Mouse (Mus musculus): Measurements from ENCODE around the gene Arhgap22. TPM values are rescaled to one million over a fixed set of nuclear protein-coding genes. Genes with fewer than 3 reads are reported as not detected.

Arhgap22 gene
- 1.9 and 2.8 TPM in 2 replicates for polyA plus RNA-seq (2015; fragmentation: Nextera tagmentation; extraction: Ambion mirVana)

DNA sequence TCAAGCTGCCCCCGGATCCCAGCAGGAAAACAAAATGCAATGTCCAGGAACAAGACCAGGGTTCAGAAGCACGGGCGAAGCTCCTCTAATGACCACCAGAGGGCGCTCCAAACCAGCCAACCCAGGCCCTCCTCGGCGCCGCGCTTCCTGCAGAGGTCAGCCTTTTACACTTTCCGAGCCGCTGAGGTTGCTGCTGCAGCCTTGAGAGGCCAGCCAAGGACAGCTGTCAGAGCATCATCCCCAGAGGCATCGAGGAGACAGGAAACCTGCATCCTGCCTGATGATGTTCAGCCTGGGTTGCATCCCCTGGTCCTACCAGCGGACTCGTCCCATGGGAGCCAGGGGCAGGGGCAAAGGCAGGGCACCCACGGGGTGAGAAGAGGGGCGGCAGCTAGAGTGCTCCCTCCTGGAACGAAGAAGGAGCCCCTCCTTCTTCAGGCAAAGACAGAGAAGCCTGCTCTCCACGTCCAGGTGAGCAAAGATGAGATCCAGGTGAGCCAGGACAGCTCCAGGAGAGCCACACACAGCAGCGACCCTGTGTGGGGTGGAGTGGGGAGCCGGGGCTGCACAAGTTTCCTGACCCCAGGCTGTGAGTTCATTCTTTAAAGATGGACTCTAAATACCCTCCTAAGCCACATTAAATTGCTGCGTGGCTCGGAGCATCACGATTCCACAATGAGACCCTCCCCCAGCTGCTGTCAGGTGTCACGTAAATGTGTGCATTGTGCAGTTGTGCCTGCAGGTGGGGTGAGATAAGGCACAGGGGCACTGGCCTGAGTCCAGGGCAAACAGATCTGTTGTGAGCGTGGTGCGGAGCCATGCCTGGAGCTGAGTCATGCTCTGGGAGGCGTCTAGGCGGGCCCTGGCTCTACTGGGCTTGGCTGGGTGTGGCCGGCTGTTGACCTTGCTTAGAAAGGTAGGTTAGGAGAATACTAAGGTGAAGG lies at the start of gene Arhgap22:
Gene Arhgap22, plus strand, starts transcription at position 204 of the 944 bp plus-strand sequence.
- Histone ChIP-seq H3K4me2 (peak within 1 kb of the TSS; percentile 55), H3K9me3 (no peaks in the 10 kb centered on the region), H3K9ac (peak within 1 kb of the TSS; percentile 68), H3K36me3 (no peaks in the 10 kb centered on the region), H3K27ac (no peak within 1 kb of the TSS), H3K4me3 (peak within 1 kb of the TSS; percentile 29), H3K27me3 (peaks cover 35% of the 10 kb centered on the region), H3K4me1 (replicated peaks) (peaks cover 8% of the 10 kb centered on the region)
- WGBS, result 19% methylated on average over 28 of the region's 28 CpGs
- peak; percentile 81 for ATAC-seq (ENCODE audit: low FRiP score)

DNA sequence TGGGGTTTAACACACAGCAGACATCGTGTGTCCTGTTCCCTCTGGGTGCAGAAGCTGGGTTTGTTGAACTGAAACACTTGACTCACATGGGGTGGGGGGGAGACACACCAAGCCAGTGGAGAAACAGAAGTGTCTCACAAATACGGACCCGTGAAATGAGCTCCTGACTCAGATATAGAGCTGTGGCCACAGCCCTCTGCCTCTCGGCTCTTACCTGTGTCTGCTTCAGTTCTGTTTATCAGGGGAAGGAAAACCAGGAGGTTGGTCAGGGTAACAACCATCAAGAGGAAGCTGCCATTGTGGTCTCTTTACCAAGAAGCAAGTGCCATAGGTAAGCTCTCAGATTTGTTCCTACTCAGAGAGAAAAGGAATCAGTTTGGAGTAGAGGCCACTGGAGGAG lies 45.1 kb upstream of the Arhgap22 start:
- no peak overlapping the region for H3K4me2 ChIP-seq
- ATAC-seq (ENCODE audit: low FRiP score), result no peak
- no peak overlapping the region for H3K27ac ChIP-seq
- no peak overlapping the region for H3K9ac ChIP-seq
- no peaks in the 10 kb centered on the region for H3K4me1 ChIP-seq (replicated peaks)
- 90% methylated on average over 4 of the region's 4 CpGs for WGBS
- no peaks in the 10 kb centered on the region for H3K36me3 ChIP-seq
- no peak overlapping the region for H3K4me3 ChIP-seq
- no peaks in the 10 kb centered on the region for H3K9me3 ChIP-seq
- 0 out of 2 replicates have a peak, but pooled peaks cover 2% of the 10 kb centered on the region for H3K27me3 ChIP-seq

DNA sequence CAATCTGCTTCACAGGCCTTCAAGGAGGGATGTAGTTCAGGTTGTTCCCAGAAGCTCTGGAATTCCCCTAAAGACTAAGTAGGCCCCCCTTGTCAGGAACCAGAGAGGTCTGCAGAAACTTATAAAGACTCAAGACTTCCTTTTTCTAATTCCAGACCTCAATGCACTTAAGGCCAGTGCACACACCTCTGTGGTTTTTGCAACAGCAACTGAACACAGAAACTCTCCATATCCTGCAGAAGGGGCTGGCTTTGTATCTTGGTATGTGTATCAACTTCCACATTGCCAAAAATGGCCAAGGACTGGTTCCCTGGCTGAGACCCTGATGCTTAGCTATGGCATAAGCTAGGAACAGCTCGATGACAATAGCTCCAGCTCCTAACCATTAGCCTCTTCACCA lies 41.9 kb upstream of the Arhgap22 start:
- Histone ChIP-seq H3K9me3 (no peaks in the 10 kb centered on the region), H3K4me2 (no peak overlapping the region), H3K4me3 (no peak overlapping the region), H3K4me1 (replicated peaks) (no peaks in the 10 kb centered on the region), H3K27ac (no peak overlapping the region), H3K9ac (no peak overlapping the region), H3K27me3 (0 out of 2 replicates have a peak, but pooled peaks cover 2% of the 10 kb centered on the region), H3K36me3 (no peaks in the 10 kb centered on the region)
- 70% methylated on average over 1 of the region's 1 CpGs for WGBS
- ATAC-seq (ENCODE audit: low FRiP score), result no peak

DNA sequence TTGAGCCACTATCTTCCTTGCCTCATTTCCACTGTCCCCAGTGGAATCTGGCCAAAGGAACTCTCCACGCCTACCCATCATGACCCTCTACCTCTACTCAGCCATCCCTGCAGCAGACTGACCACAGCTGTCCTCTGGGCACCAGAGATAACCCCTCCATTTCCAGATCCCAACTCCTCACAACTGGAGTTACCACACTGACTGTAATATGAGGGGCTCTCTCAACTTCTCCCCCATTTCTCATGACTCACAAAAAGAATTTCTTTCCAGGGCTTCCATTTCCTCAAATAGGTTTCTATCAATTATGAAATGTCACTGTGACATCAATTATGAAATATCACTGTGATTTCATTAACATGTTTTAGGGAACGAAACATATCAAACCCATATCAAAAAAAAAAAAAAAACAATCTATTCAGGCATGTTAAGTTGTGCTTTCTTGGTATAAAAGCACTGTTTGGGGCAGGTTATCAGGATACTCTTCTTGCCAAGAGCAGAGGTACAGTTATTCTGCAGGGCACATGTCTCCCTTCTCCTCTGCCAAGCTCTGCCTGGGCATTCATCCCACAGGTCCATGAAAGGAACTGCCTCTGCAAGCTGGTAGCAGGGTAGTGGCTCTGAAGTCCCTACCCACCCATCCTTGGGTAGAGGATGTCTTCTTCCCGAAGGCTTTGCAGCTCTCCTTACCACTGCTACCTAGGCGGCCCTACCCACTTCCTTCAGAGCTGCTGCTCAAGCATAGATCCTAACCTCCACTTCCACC lies 38.6 kb upstream of the Arhgap22 start:
- Histone ChIP-seq H3K4me1 (replicated peaks) (no peaks in the 10 kb centered on the region), H3K4me3 (no peak overlapping the region), H3K4me2 (no peak overlapping the region), H3K27me3 (0 out of 2 replicates have a peak, but pooled peaks cover 2% of the 10 kb centered on the region), H3K9me3 (no peaks in the 10 kb centered on the region), H3K9ac (no peak overlapping the region), H3K36me3 (no peaks in the 10 kb centered on the region), H3K27ac (no peak overlapping the region)
- 87% methylated on average over 4 of the region's 4 CpGs for WGBS
- no peak for ATAC-seq (ENCODE audit: low FRiP score)

DNA sequence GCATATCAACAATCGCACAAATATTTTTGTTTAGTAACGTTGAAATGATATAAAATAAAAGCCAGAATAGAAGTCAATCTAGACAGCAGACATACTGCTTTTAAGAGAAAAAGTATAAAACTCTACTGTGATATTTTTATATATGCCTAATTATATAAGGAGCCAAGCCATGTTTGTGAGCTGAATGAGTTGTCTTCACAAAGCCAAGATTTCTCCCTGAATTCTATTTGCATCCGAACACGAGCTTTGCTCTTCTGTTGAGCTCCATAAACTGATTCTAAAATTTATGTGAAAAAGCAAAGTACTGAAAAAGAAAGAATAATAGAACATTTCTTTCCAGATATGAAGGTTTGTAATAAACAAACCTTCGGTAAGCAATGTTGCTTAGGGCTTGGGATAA lies 33.7 kb upstream of the Arhgap22 start:
- Histone ChIP-seq H3K27me3 (no peaks in the 10 kb centered on the region), H3K36me3 (no peaks in the 10 kb centered on the region), H3K4me3 (no peak overlapping the region), H3K4me2 (no peak overlapping the region), H3K9me3 (no peaks in the 10 kb centered on the region), H3K27ac (no peak overlapping the region), H3K4me1 (replicated peaks) (no peaks in the 10 kb centered on the region), H3K9ac (no peak overlapping the region)
- no peak for ATAC-seq (ENCODE audit: low FRiP score)
- WGBS, result 90% methylated on average over 5 of the region's 5 CpGs

DNA sequence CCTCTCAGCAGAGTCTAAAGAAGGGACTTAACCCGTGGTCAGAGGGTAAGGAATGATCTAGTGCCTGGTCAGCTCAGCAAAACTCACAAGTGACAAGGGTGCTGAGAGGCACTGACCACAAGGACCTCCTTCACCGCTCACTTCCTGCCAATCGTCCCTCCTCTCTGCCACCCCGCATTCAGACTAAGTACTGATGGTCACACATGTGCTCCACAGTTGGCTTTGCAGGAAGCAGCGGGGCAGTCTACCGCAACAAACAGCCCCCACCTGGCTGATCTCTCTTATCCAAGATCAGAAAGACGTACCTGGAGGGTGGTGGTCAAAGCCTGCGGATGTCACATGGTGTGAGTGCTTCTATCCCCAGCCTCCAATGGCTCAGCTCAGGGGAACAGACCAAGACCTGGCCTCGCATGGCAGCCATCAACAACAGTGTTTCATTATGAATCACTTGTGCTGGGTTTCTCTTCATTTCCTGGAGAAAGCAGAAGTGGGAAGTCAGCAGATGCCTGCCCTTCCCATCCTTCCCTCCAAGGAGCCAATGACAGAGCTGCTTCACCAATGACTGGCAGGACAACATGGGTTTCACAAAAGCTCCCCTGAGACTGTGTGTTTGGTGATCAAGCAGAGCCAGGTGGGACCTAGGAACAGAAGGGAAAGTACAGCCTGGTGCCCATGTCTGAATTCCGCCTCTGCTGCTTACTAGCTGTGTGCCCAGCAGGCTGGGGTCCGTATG lies 28.6 kb upstream of the Arhgap22 start, which contains the start of gene Wdfy4:
Gene Wdfy4, minus strand, starts transcription at position 441 of the 733 bp plus-strand sequence.
- no peak within 1 kb of the TSS for H3K9ac ChIP-seq
- H3K36me3 ChIP-seq, result no peaks in the 10 kb centered on the region
- 92% methylated on average over 11 of the region's 11 CpGs for WGBS
- H3K9me3 ChIP-seq, result no peaks in the 10 kb centered on the region
- no peaks in the 10 kb centered on the region for H3K27me3 ChIP-seq
- ATAC-seq (ENCODE audit: low FRiP score), result no peak
- no peak within 1 kb of the TSS for H3K4me2 ChIP-seq
- H3K4me1 ChIP-seq (replicated peaks), result no peaks in the 10 kb centered on the region
- no peak within 1 kb of the TSS for H3K4me3 ChIP-seq
- no peak within 1 kb of the TSS for H3K27ac ChIP-seq

DNA sequence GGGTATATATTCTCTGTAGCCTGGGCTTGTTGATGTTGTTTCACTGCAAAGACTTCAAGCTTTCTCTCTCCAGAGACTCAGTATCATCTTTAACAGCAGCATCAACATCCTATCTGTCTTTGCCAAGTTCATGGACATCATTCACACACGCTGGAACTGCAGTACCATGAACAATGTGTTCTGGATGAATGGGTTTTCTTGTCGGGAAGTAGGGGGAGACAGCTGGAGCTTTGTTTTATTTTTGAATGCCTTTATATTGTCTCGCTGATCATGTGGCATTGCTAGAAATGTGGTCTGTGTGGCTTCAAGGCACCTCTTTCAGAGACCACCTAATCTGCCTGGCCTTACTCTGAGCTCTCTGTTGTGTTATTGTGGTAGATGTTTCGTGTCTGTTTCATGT lies 26.6 kb upstream of the Arhgap22 start:
- WGBS, result 26% methylated on average over 4 of the region's 4 CpGs
- Histone ChIP-seq H3K4me1 (replicated peaks) (no peaks in the 10 kb centered on the region), H3K27me3 (no peaks in the 10 kb centered on the region), H3K27ac (no peak overlapping the region), H3K4me3 (no peak overlapping the region), H3K9ac (no peak overlapping the region), H3K9me3 (no peaks in the 10 kb centered on the region), H3K36me3 (no peaks in the 10 kb centered on the region), H3K4me2 (no peak overlapping the region)
- ATAC-seq (ENCODE audit: low FRiP score), result no peak

DNA sequence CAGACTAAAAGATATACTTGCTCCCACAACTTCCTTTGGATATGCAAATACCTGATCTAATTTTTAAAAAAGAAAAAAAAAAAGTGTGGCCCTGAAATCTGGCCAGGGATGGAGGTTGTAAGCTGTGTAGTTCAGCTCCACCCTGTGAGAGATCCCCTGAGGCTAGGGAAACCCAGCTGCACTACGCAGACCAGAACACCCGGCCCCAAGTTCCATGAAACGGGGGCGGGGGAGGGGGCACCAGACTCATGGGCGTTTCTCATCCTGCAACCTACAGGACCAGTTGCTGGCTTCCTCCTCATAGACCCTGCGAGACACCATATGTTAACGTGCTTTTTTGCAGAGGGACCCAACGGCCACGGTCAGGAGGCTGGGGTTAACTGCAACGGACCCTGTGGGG lies 24.6 kb upstream of the Arhgap22 start:
- H3K9me3 ChIP-seq, result no peaks in the 10 kb centered on the region
- no peak overlapping the region for H3K4me2 ChIP-seq
- no peak overlapping the region for H3K4me3 ChIP-seq
- no peak overlapping the region for H3K9ac ChIP-seq
- no peaks in the 10 kb centered on the region for H3K4me1 ChIP-seq (replicated peaks)
- 78% methylated on average over 10 of the region's 10 CpGs for WGBS
- no peak for ATAC-seq (ENCODE audit: low FRiP score)
- H3K27ac ChIP-seq, result no peak overlapping the region
- H3K27me3 ChIP-seq, result no peaks in the 10 kb centered on the region
- H3K36me3 ChIP-seq, result no peaks in the 10 kb centered on the region

DNA sequence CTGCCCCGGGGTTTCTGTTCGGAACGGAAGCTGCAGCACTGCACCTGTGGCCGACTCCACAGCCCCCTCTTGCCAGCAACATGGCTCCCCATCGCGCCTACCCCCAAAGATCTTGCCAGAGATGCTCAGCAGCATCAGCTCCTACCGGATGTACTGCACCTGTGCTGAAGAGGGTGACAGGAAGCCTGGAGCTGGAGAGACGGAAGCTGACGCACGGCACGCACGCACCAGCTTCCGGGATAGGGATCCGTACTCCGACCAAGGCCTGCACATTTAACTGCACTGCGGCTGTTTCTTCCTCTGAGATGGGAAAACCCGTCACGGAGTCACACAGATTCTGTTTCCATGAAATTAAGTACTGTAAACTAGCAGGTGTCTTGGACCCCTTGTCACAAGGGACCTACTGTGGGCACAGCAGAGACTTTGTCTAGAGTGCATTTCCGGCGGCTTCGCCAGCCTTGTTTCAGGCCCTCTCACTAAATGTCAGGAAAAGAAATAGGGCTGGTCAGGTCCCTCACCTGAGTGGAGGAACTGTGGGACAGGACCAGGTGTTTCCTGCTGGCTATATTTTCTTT lies 23.9 kb upstream of the Arhgap22 start:
- ATAC-seq (ENCODE audit: low FRiP score), result no peak

DNA sequence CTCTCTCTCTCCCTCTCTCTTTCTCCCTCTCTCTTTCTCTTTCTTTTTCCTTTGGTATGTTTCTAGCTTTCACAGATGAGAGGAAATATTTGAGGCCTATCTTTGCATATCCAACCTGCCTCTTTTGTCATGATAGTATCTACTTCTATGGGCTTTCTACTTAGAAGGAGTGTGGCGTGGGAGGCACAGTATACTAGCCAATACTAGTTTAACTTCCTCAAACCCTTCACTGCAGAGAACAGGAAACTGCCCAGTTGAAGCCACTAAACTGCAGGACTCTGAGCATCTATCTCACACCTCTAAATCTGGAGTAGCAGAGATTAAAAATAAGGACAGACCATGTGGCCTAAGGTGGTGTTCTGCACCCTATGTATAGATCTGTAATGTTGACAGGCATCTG lies 23.2 kb upstream of the Arhgap22 start:
- WGBS, result 87% methylated on average over 1 of the region's 1 CpGs
- Histone ChIP-seq H3K9me3 (no peaks in the 10 kb centered on the region), H3K36me3 (no peaks in the 10 kb centered on the region), H3K4me3 (no peak overlapping the region), H3K4me1 (replicated peaks) (no peaks in the 10 kb centered on the region), H3K27ac (no peak overlapping the region), H3K27me3 (no peaks in the 10 kb centered on the region), H3K4me2 (no peak overlapping the region), H3K9ac (no peak overlapping the region)
- ATAC-seq (ENCODE audit: low FRiP score), result no peak

More for the DNA sequence above, 23.9 kb upstream of the Arhgap22 start:
- Histone ChIP-seq H3K4me1 (replicated peaks) (no peaks in the 10 kb centered on the region), H3K4me2 (no peak overlapping the region), H3K36me3 (no peaks in the 10 kb centered on the region), H3K4me3 (no peak overlapping the region), H3K9ac (no peak overlapping the region), H3K27me3 (no peaks in the 10 kb centered on the region), H3K9me3 (no peaks in the 10 kb centered on the region), H3K27ac (no peak overlapping the region)
- 90% methylated on average over 21 of the region's 21 CpGs for WGBS

DNA sequence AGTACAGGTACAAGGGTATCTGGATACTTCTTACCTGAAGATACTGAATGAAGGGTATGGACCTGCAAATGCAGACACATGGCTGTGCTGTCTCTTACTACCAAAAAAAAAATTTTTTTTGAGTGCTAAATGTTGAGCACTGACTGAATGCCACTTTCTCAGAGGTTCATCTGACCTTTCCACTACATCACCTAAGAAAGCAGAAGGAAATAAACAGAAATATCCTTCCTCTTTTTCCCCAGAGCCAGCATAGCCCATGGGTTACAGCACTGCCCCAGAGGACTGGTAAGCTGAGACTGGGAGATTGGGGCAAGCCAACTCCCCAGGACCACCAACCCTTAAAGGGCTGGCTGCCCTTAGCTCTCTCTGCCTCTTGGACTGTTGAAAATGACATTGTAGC lies 20.1 kb upstream of the Arhgap22 start:
- Histone ChIP-seq H3K27ac (no peak overlapping the region), H3K4me1 (replicated peaks) (no peaks in the 10 kb centered on the region), H3K27me3 (no peaks in the 10 kb centered on the region), H3K4me3 (no peak overlapping the region), H3K36me3 (no peaks in the 10 kb centered on the region), H3K9me3 (no peaks in the 10 kb centered on the region), H3K9ac (no peak overlapping the region), H3K4me2 (no peak overlapping the region)
- no peak for ATAC-seq (ENCODE audit: low FRiP score)

DNA sequence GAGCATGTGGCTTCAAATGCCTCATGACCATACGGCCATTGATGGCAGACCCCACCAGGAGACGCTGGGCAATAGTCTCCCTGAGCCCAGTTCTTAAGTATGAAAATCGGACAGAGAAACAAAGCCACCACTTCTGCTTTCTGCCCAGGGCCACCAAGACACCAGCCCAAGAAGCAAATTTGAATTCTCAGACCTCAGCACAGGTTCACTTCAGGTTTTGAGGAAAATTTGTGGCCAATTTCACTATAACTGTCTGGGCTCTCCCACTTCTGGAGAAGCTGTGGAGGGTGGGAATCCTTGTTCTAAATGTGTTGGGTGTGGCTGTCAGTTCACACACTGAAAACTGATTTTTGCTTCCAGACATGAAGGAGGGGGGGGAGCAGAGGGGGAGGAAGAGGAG lies 19.6 kb upstream of the Arhgap22 start:
- H3K4me2 ChIP-seq, result no peak overlapping the region
- H3K4me3 ChIP-seq, result no peak overlapping the region
- no peaks in the 10 kb centered on the region for H3K4me1 ChIP-seq (replicated peaks)
- no peak overlapping the region for H3K9ac ChIP-seq
- no peaks in the 10 kb centered on the region for H3K9me3 ChIP-seq
- H3K36me3 ChIP-seq, result no peaks in the 10 kb centered on the region
- H3K27me3 ChIP-seq, result no peaks in the 10 kb centered on the region
- 83% methylated on average over 3 of the region's 3 CpGs for WGBS
- H3K27ac ChIP-seq, result no peak overlapping the region
- no peak for ATAC-seq (ENCODE audit: low FRiP score)
